Mouse (Mus musculus): ENCODE results near the gene Cps1. TPM values are rescaled to one million over a fixed set of nuclear protein-coding genes. Genes with fewer than 3 reads are reported as not detected.

Cps1 gene
- polyA plus RNA-seq, 1 experiment from 2014 or later, result 289 TPM

DNA sequence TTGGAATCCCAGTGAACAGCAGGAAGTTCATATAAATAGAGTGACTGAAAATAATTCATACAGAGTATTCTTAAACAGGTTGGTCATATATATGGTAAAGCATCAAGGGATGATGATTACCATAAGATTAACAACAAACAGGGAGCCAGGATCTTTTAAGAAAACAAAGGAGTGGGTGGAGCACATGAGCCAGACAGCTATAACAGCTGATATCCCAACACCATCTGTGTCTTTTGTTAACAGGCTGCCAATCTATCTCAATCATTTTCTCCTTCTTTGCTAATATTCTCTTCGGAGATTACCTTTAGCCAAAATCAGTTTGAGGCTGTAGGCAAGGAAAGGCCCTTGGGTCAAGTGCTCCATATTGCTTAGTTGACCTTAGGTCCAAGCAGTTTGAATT is 142.4 kb downstream of the Cps1 start:
- DNase-seq (ENCODE audit: low spot score), result no peak
- H3K27me3 ChIP-seq (replicated peaks; ENCODE audit: control insufficient read depth, insufficient read depth, low read length), result no peaks in the 10 kb centered on the region
- WGBS, result 80% methylated on average over 1 of the region's 1 CpGs
- no peaks in the 10 kb centered on the region for H3K9me3 ChIP-seq (ENCODE audit: control insufficient read depth, low read length)
- no peak for ATAC-seq (replicated peaks; ENCODE audit: low FRiP score, low TSS enrichment, low read depth)
- no peak overlapping the region for H3K4me2 ChIP-seq (ENCODE audit: low read length)
- H3K36me3 ChIP-seq (ENCODE audit: control insufficient read depth, insufficient read depth, low read length), result no peaks in the 10 kb centered on the region
- no peak overlapping the region for H3K9ac ChIP-seq (ENCODE audit: low read length)
- no peak overlapping the region for H3K27ac ChIP-seq (ENCODE audit: low read depth)
- H3K4me3 ChIP-seq (ENCODE audit: low read depth, low read length), result no peak overlapping the region
- no peaks in the 10 kb centered on the region for H3K4me1 ChIP-seq (replicated peaks; ENCODE audit: control insufficient read depth, insufficient read depth, low read length)

GRCm38 (mm10) chr1:67267972-67268371 is 145.1 kb downstream of the Cps1 start:
- Histone ChIP-seq H3K9me3 (ENCODE audit: control insufficient read depth, low read length) (no peaks in the 10 kb centered on the region), H3K27me3 (replicated peaks; ENCODE audit: control insufficient read depth, insufficient read depth, low read length) (no peaks in the 10 kb centered on the region), H3K4me1 (replicated peaks; ENCODE audit: control insufficient read depth, insufficient read depth, low read length) (no peaks in the 10 kb centered on the region), H3K36me3 (ENCODE audit: control insufficient read depth, insufficient read depth, low read length) (no peaks in the 10 kb centered on the region), H3K9ac (ENCODE audit: low read length) (no peak overlapping the region), H3K4me3 (ENCODE audit: low read depth, low read length) (no peak overlapping the region), H3K27ac (ENCODE audit: low read depth) (no peak overlapping the region), H3K4me2 (ENCODE audit: low read length) (no peak overlapping the region)
- DNase-seq (ENCODE audit: low spot score) (no peak), ATAC-seq (replicated peaks; ENCODE audit: low FRiP score, low TSS enrichment, low read depth) (no peak)

DNA sequence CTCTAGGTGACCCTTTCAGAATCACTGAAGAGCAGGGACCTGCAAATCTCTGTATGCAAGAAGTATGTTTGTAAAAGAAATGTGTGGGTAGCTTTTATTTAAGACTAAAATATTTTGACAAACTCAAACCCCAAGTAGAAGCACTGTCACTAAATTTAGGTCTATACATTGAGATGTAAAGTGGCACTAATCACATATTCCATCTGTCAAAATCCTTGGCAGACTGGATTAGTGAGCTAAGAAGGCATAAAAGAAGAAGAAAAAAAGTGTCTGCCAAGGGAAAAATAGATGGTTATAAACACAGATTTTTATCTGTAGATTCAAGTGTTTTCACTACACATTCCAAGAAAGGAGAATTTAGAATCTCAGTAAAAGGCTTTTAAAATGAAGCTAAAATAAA is 145.6 kb downstream of the Cps1 start:
- no peak overlapping the region for H3K9ac ChIP-seq (ENCODE audit: low read length)
- no peak for DNase-seq (ENCODE audit: low spot score)
- H3K36me3 ChIP-seq (ENCODE audit: control insufficient read depth, insufficient read depth, low read length), result no peaks in the 10 kb centered on the region
- H3K4me1 ChIP-seq (replicated peaks; ENCODE audit: control insufficient read depth, insufficient read depth, low read length), result no peaks in the 10 kb centered on the region
- no peak overlapping the region for H3K4me3 ChIP-seq (ENCODE audit: low read depth, low read length)
- no peaks in the 10 kb centered on the region for H3K9me3 ChIP-seq (ENCODE audit: control insufficient read depth, low read length)
- no peaks in the 10 kb centered on the region for H3K27me3 ChIP-seq (replicated peaks; ENCODE audit: control insufficient read depth, insufficient read depth, low read length)
- H3K4me2 ChIP-seq (ENCODE audit: low read length), result no peak overlapping the region
- H3K27ac ChIP-seq (ENCODE audit: low read depth), result no peak overlapping the region
- ATAC-seq (replicated peaks; ENCODE audit: low FRiP score, low TSS enrichment, low read depth), result no peak

GRCm38 (mm10) chr1:67276270-67276669 is 153.4 kb downstream of the Cps1 start:
- DNase-seq (ENCODE audit: low spot score), result no peak
- Histone ChIP-seq H3K4me1 (replicated peaks; ENCODE audit: control insufficient read depth, insufficient read depth, low read length) (no peaks in the 10 kb centered on the region), H3K9ac (ENCODE audit: low read length) (no peak overlapping the region), H3K4me2 (ENCODE audit: low read length) (no peak overlapping the region), H3K9me3 (ENCODE audit: control insufficient read depth, low read length) (no peaks in the 10 kb centered on the region), H3K27me3 (replicated peaks; ENCODE audit: control insufficient read depth, insufficient read depth, low read length) (no peaks in the 10 kb centered on the region), H3K27ac (ENCODE audit: low read depth) (no peak overlapping the region), H3K4me3 (ENCODE audit: low read depth, low read length) (no peak overlapping the region), H3K36me3 (ENCODE audit: control insufficient read depth, insufficient read depth, low read length) (no peaks in the 10 kb centered on the region)
- no peak for ATAC-seq (replicated peaks; ENCODE audit: low FRiP score, low TSS enrichment, low read depth)
- 79% methylated on average over 1 of the region's 1 CpGs for WGBS

Other genes starting within 250 kb of the Cps1 start
- 13.0 and 14.7 TPM in 2 replicates for gene Myl1, start 177.6 kb upstream of the Cps1 start, polyA plus RNA-seq (2014; fragmentation: Nextera tagmentation; extraction: Ambion mirVana)
- gene Lancl1, start 84.2 kb upstream of the Cps1 start, polyA plus RNA-seq (2014; fragmentation: Nextera tagmentation; extraction: Ambion mirVana), result 96.4 and 113 TPM in 2 replicates

Measured in intestine, embryonic 14.5 days (tissue).